Mouse (Mus musculus) stomach, postnatal 0 days (tissue): ENCODE data around the gene Lias.

Experiments used
- CTCF ChIP-seq: IDR thresholded peaks from 2 replicates; pipeline ENCODE4 v1.5.1; 2016; ENCODE audit warnings: antibody characterized with exemption, low read depth, mild to moderate bottlenecking, moderate library complexity
- EP300 ChIP-seq: optimal IDR thresholded peaks from 2 replicates; pipeline ENCODE3; 2016; ENCODE audit warnings: antibody characterized with exemption

GRCm38 (mm10) chr5:65367837-65368236 lies 23.5 kb upstream of the Lias start:
- TF ChIP-seq CTCF (no peak), EP300 (no peak)
